Mouse (Mus musculus): ENCODE data around the gene Flad1.

GRCm38 (mm10) chr3:89388134-89388881 is 23.4 kb downstream of the Flad1 start:
- TF ChIP-seq POLR2A (IDR thresholded peaks at IDR 0.05; ENCODE audit: extremely low read depth, insufficient read depth, low read length), result no peak
- TF ChIP-seq CTCF (IDR thresholded peaks at IDR 0.05; ENCODE audit: low read depth, low read length), result no peak

All from liver, adult 2 months (tissue).